In the genomic region with DNA sequence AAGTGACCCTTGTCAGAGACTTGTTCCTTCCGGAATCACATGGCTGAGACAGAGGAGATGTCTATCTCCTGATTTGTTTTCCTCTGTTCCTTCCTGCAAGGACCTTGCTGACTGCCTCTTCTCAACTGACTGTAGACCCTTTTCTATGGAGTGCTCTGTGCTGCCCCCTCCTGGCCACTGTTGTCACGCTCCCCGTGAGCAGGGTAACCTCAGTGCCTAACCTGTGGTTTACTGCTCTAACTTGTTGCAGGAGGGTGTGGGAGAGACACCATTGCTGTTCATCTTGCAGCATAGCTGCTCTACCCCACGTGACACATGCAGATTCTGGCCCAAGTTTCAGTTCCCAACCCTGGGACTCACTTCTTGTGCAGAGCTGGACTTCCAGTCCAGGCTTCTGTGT, we compare ENCODE assay signal across 8 mouse cellular contexts. TPM values are rescaled to one million over a fixed set of nuclear protein-coding genes. Genes with fewer than 3 reads are reported as not detected.
DNase-seq lines count a peak whose midpoint lies in the region; ATAC-seq lines count a peak whose summit lies in the region.

No protein-coding gene starts in this region.

- peak; percentile 89 for DNase-seq in 3T3-L1 (ENCODE audit: low read depth, low spot score)
- peak; percentile 85 for DNase-seq in adipocyte (ENCODE audit: low spot score)
- peak; percentile 82 to 93 for DNase-seq in kidney, adult 8-10 months
- DNase-seq in liver: peak; percentile 89
- DNase-seq in natural killer cell, adult 2 months (ENCODE audit: low spot score in 2 of 2): peak; percentile 91 to 93
- peak; percentile 95 for DNase-seq in testis, postnatal 10 days (ENCODE audit: low spot score)

- ATAC-seq in common myeloid progenitor, adult 5-6 weeks (replicated peaks; ENCODE audit: low read depth, poor library complexity, severe bottlenecking): peak; percentile 83
- peak; percentile 77 for ATAC-seq in granulocyte monocyte progenitor cell, adult 5-6 weeks (replicated peaks; ENCODE audit: poor library complexity, severe bottlenecking)

RNA-seq across cellular contexts. Expression of gene Tatdn2, which starts 15.6 kb away (rescaled TPM):
- total RNA-seq in common myeloid progenitor, adult 5-6 weeks (2017): 102 and 108 TPM in 2 replicates
- total RNA-seq in granulocyte monocyte progenitor cell, adult 5-6 weeks (2014; fragmentation: Nextera tagmentation): 32.5 and 43.1 TPM in 2 replicates
- total RNA-seq in granulocyte monocyte progenitor cell, adult 5-6 weeks (2017): 111 and 115 TPM in 2 replicates

RNA-seq across cellular contexts. Expression of gene Ghrl, which starts 38.4 kb away (rescaled TPM):
- not detected in 2 replicates for total RNA-seq in common myeloid progenitor, adult 5-6 weeks (2017)
- not detected in 2 replicates for total RNA-seq in granulocyte monocyte progenitor cell, adult 5-6 weeks (2014; fragmentation: Nextera tagmentation)
- 3.2 TPM in 1 of 2 replicates, not detected in the other for total RNA-seq in granulocyte monocyte progenitor cell, adult 5-6 weeks (2017)

RNA-seq across cellular contexts. Expression of gene Irak2, which starts 43.0 kb away (rescaled TPM):
- 10.8 and 21.1 TPM in 2 replicates for total RNA-seq in common myeloid progenitor, adult 5-6 weeks (2017)
- 6.7 and 9.5 TPM in 2 replicates for total RNA-seq in granulocyte monocyte progenitor cell, adult 5-6 weeks (2014; fragmentation: Nextera tagmentation)
- total RNA-seq in granulocyte monocyte progenitor cell, adult 5-6 weeks (2017): 6.4 and 17.5 TPM in 2 replicates

RNA-seq across cellular contexts. Expression of gene Vhl, which starts 57.5 kb away (rescaled TPM):
- total RNA-seq in common myeloid progenitor, adult 5-6 weeks (2017): 10.6 and 15.9 TPM in 2 replicates
- total RNA-seq in granulocyte monocyte progenitor cell, adult 5-6 weeks (2014; fragmentation: Nextera tagmentation): 15.7 and 24.6 TPM in 2 replicates
- 11.0 and 11.3 TPM in 2 replicates for total RNA-seq in granulocyte monocyte progenitor cell, adult 5-6 weeks (2017)

RNA-seq across cellular contexts. Expression of gene Sec13, which starts 59.3 kb away (rescaled TPM):
- total RNA-seq in common myeloid progenitor, adult 5-6 weeks (2017): 82.1 and 90.0 TPM in 2 replicates
- 141 and 145 TPM in 2 replicates for total RNA-seq in granulocyte monocyte progenitor cell, adult 5-6 weeks (2014; fragmentation: Nextera tagmentation)
- total RNA-seq in granulocyte monocyte progenitor cell, adult 5-6 weeks (2017): 161 and 217 TPM in 2 replicates

Comparison
In these comparisons a context has a peak if more than half of its experiments do, and no peak if none do; other contexts are left out.
1. Peak in every context shown above with its lines: DNase-seq and ATAC-seq.